Mouse (Mus musculus): ENCODE results near the gene Fam47c. TPM values are rescaled to one million over a fixed set of nuclear protein-coding genes. Genes with fewer than 3 reads are reported as not detected.

Fam47c gene
- polyA plus RNA-seq (2012; rRNA removed), result not detected in 2 replicates

GRCm38 (mm10) chrX:78737463-78737862 lies at the start of gene Fam47c:
Gene Fam47c, plus strand, starts transcription at chrX:78737763.

Other genes with a start within 250 kb of the Fam47c start
- gene Prrg1, start 153.9 kb upstream of the Fam47c start, polyA plus RNA-seq (2012; rRNA removed), result 3.9 and 4.9 TPM in 2 replicates